Mouse (Mus musculus) gonadal fat pad, adult 2 months (tissue): ENCODE measurements around the gene Ggt1. TPM values are rescaled to one million over a fixed set of nuclear protein-coding genes. Genes with fewer than 3 reads are reported as not detected.
"Not testable (repeated sequence)": the region's sequence is repeated elsewhere in the genome, so short reads cannot be mapped to it uniquely, and the experiment has no call there.

Experiments used
- DNase-seq: peaks from one replicate; pipeline ENCODE4 v3.0.0-alpha.2; 2012; ENCODE audit warnings: low read depth
- polyA plus RNA-seq: library from polyadenylated mRNA; depleted of rRNA; stranded (reverse); fragments of >200 nt; gene quantifications from 2 replicates; pipeline ENCODE4 v1.2.3, GENCODE M21; 2012; rRNA removed

Ggt1 gene
- 127 and 198 TPM in 2 replicates for polyA plus RNA-seq

DNA sequence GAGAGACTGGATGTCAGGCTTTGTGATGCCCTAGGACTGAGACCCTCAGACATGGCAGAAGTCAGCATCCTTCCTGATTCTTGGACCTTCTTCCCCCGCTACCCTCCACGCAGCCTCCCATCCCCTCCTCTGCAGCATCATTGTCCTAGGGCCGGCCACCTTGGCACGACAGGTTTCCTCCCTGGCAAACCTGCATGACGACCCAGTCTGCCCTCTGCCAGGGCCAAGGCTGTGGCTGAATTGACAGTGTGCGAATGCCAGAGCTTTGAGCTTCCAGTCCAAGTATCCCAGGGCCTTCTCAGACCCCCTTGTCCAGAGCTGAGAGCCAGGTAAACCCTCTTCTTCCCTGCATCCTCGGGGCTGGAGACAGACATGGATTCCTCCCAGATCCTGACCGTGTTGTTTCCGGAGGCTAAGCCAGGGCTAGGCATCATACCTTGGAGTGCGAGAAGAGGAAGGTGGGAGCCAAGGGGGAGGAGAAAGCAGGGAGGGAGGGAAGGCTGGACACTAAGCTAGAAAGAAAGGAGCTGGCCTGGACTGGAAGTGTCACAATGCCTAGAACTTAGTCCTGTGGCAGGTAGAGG is at the start of gene Ggt1:
Gene Ggt1 (plus strand): TSS at position 534 of the 584 bp plus-strand sequence.
- DNase-seq = no peak

- DNase-seq = no peak
Measured at GRCm38 (mm10) chr10:75511897-75512296, 49.5 kb upstream of the Ggt1 start.

DNA sequence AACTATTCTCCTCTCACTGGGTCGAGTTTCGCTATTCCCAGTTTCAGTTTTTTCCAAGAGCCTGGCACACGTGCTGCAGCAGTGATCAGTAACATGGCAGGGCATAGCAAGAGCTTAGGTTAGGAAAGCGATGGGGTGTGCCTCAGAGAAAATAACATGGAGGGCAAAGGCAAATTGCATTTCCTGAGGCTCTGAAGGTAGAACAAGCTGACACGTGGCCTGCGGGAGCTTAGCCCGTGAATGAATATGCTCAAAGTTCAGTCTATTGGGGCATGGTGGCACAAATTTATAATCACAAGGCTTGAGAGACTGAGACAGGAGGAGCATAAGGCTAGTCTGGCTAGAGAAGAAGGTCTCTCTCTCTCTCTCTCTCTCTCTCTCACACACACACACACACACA is 48.6 kb upstream of the Ggt1 start:
- DNase-seq = no peak

DNA sequence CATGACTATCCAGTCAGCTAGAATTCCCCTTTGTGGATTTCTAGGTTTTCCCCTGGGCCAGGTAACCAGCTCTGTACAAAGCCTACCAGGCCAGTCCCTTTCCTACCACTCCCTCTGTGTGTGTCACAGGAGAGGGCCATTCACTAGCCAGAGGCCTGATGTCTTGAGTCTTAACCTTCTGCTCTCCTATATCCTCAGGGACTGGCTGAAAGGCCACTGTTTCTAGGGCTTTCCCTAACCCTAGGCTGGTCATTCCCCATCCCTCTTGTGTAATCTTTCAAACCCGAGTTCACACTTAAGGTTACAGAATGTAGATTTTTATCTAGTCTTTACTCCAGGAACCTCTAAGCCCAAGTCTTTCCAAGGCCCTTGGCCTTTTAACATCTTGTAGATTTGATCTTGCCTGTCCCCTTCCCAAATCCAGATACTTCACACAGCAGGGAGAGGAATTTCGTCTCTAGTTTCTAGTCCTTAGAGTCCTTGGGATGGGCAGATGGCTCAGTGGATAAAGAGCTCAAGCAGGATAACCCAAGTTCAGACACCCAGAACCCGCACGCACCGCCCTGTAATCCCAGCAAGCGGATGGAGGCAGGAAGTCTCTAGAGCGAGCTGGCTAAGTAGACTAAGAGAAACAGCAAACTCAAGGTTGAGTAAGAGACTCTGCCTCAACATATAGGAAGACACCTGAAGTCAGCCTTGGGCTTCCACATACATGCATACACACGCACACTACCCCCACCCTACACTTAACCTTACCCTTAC is 47.9 kb upstream of the Ggt1 start:
- no peak for DNase-seq

DNA sequence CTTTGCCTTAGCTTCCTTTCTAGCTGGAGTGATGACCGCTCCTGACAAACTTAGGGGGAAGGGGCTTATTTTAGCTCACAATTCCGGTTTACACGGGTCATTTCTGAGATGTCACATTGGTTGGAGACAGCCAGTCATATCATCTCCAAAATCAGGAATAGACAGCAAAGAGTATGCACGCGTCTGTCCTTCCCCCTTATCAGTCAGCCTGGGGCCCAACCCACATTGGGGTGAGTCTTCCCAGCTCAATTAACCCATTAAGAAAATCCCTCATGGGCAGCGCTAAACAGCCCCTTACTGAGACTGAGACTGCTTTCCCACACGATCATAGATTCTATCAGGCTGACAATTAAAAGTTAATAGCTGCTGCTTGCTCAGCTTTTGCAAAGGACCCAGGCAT is 47.0 kb upstream of the Ggt1 start:
- DNase-seq = no peak

DNA sequence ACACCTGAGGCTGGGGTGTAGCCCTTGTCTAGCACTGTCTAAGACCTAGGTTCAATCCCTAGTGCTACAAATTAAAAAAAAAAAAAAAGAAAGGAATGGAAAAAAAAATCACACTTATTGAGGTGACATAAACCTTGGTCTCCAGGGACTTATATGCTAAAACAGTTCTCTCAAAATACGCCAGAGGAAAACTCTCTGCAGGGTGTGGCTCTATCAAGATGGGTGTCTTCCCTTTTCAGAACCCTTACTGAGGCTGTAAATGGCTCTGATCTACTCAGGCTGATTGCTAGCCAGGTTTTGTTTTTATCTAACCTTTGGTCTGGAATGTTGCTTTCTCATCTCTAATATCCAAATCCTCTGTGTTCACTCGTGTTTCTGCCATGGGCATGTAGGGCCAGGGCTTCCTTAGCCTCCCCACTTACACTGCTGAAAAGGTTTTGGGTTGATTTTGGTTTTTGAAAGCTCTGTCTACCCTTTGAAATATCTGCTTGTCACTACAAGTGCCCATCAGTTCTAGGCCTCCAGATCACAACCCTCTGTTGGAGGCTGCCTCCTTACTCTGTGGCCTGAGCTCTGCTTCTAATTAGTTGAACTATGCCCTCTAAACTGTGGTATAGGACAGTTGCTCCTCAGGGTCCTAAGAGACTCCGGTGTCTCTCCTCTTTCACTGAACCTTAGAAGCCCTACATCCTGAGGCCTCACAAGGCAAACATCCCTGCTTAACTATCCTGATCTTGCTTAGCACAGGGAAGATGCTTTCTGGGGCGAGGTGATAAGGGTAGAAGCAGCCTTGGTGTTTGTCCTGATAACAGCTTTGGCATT is 46.0 kb upstream of the Ggt1 start:
- no peak for DNase-seq

DNA sequence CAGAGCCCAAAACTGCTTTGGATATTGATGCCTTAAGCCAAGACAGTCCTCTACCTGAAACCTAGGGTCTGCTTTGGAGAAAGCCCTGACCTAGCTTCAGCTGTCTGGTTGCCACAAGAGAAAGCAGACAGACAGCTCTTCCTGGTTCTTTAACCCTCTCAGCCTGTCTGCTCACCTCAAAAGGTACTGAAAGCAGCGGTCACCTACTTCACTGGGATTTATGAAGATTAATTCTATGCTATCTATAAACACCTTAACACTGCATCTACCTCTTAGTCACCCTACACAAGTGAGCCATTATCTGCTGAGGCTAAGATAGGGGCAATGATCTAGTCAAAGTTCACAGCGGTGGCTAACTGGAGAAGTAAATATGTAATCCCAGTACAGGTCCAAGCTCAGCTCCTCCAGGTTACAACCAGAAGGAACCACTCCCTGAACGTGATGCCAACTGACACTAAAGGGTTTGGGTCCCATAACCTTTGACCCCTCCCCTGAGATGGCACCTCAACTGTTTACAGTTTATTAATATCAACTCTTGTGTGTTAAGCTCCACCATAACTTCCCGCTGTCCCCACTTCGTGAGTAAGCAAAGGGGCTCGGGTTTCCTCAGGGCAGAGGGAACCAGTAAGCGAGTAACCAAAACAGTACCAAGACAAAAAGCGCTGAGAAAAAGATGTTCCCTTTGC is 45.2 kb upstream of the Ggt1 start:
- no peak for DNase-seq

DNA sequence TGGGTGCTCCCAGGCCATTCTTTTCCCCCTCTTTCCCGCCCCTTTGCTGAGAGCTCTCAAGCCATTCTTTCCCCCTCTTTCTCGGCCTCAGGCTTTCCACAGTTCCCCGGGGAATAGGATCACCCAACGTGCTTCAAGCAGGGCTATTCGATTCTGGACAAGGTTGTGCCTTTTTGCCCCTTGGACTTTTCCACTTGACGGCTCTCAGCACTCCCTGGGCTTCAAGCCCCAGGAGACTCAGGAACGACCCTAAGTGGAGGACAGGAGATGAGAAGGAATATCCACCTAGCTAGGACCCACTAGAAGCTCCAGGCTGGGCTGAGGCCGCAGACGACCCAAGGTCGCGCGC is 44.7 kb upstream of the Ggt1 start:
- no peak for DNase-seq

- no peak for DNase-seq
Measured at GRCm38 (mm10) chr10:75517073-75517757, 44.2 kb upstream of the Ggt1 start, which contains the start of gene Snrpd3. Gene Snrpd3 (plus strand): TSS chr10:75517551.

DNA sequence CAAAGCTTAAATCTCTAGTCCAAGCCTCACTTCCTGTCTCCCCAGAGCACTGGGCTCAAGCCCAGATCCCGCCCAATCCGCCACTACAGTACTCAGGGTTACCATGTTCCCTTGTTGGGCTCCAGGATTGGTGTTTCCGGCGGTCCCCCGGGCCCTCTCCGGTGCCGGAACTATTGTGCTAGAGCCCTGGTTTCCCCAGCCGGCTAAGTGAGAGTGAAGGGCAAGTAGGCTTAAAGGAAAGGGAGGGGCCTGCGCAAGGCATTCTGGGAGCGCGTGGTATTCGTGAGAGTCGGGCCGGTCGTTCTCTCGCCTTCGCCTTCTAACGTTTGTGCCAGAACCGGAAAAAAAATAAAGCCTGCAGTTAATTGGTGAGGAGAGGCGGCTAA is 43.7 kb upstream of the Ggt1 start, which contains the start of gene Gucd1:
Gene Gucd1 (minus strand): TSS at position 215 of the 386 bp plus-strand sequence.
- DNase-seq = peak; percentile 77

- DNase-seq = no peak
Measured at GRCm38 (mm10) chr10:75520581-75520980, 40.8 kb upstream of the Ggt1 start.

DNA sequence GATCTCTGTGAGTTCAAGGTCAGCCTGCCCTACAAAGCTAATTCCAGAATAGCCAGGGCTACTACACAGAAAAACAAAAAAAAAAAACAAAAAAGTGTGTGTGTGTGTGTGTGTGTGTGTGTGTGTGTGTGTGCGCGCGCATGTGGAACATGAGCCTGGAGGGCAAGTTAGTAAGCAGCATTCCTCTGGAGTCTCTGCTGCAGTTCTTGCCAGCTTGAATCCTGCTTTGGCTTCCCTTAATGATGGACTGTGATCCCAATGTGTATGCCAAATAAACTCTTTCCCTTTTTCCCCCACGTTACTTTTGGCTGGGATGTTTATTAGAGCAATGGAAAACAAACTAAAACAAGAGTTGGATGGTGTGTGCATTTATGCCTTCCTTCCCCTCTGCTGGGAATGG is 39.8 kb upstream of the Ggt1 start:
- no peak for DNase-seq

DNA sequence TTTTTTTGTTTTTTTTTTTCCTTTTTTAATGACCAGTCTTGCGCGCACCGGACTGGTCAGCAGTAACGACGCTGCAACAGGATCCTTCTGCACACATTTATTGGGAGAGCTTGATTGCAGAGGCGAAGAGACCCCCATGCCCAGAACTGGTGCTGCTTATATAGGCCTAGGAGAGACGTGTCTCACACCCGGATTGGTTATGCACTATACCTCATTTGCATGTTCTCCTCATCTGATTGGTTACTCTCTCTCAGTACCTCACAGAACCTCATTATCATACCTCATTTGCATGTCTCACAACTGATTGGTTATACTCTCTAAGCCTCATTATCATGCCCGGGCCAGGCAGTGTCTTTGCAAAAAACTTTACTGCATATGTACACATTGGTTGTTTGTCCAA is 36.0 kb upstream of the Ggt1 start:
- not testable (repeated sequence) for DNase-seq

DNA sequence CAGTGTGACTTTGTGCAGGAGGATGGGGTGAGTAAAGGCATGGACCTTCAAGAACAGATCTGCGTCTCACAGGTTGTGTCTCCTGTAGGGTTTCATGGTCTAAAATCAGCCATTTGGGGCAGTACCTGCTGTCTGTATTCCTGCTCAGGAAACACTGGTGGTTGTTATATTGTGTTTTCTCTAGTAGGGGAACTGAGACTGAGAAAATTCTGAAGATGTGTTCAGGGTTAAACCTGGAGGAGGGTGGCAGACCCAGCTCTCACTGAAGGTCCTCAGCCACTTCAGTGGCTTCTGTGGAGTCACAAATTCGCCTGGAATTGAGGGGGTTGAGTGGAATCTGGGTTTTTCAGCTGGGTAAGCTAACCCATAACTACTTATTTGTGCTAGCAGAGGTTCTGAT is 31.1 kb upstream of the Ggt1 start:
- no peak for DNase-seq

DNA sequence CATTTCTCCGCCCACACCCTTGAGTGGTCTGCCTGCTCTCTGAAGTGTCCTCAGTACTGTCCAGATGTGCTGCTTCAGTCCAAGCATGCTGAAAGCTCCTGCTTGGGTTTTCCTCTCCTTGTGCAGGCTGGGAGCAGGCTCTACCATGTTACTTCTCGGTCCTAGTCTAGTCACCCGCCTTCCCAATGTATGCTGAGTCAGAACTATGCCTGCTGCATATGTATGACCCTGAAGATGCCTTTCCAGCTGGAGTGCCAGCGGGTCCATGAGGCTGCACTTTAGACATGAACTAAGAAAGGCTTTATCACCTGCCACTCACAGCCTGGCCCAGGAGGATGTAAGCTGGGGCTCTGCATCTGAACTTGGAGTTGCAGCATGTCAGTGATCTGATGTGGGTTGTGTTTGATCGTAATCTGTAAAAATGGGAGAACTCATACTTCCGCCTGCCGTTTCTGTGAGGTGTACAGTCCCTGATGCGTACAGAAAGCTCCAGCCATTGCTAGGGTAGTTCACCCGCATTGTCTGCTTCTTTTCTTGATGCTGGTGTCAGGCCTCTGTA is 29.8 kb upstream of the Ggt1 start:
- DNase-seq = no peak

DNA sequence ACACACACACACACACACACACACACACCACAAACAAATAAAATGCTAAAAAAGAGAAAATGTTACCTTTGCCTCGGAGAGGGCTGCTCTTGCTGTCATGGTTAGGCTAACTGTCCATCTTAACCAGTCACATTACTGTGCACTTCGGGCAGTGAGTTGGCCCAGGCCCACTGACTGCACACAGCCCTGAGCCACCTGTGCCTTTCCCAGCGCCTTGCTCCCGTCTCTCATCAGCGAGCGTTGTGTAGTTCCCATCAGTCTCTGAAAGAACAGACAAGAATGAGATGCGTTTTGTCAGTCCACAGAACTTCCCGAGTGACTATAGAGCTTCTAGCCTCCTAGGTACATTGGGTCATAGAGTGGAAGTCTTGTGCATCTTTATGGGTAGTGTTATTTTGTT is 27.2 kb upstream of the Ggt1 start:
- DNase-seq = no peak

DNA sequence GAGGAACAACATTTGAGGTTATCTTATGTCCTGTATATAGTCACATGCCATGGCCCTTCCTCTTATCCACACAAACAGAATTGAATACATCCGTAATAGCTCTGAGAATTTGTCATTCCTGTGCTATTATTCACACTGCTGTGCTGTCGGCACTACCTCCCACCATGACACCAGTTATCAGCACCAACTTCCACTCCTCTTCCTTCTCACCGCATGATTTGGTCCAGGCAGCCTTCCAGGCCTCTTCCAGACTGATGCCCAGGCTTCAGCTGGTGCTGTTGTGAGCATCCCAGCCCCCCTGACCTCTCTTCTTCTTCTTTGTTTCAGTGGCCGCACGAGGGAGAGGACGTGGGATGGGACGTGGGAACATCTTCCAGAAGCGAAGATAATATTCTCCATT is 26.5 kb upstream of the Ggt1 start:
- no peak for DNase-seq

DNA sequence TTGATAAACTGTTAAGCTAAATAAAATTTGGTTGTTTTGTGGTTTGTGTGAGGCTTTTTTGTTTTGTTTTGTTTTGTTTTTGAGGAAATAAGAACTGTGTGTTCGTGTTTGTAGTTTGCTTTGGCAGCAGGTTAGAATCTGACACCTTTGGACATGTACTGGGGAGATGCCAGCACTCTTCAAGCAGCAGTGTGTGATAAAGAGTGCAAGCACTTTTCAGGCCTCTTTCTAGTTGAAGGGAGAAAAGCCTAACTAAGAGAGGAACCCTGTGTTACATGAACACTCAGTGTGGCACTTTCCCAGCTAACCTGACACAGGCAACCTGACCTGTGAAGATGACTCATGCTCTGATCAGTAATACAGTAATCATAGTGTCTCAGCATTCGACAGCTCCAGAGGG is 26.0 kb upstream of the Ggt1 start:
- no peak for DNase-seq

- no peak for DNase-seq
Measured at GRCm38 (mm10) chr10:75536123-75536522, 25.3 kb upstream of the Ggt1 start.

- DNase-seq = no peak
Measured at GRCm38 (mm10) chr10:75547901-75548300, 13.5 kb upstream of the Ggt1 start.

- no peak for DNase-seq
Measured at GRCm38 (mm10) chr10:75548486-75548885, 12.9 kb upstream of the Ggt1 start.
